In genomic region chr5:117108292-117108691, GRCm38 (mm10) we compare ENCODE assay signal across 25 mouse cellular contexts. TPM values are rescaled to one million over a fixed set of nuclear protein-coding genes. Genes with fewer than 3 reads are reported as not detected.
A peak's percentile ranks its signal among the peaks of the same experiment; 100 is the strongest.
DNase-seq lines count a peak whose midpoint lies in the region; ATAC-seq lines count a peak whose summit lies in the region.
"Had no signal": no experiment of that assay in that cellular context is flagged by ENCODE, and none has a peak within 500 bp of the region (broad histone marks: within the 10 kb centered on the region; RNA-seq: fewer than 3 reads in every experiment).

No protein-coding gene starts in this region.

- no peak overlapping the region for H3K4me2 ChIP-seq in liver, embryonic 13.5 days
- no peak overlapping the region for H3K4me2 ChIP-seq in liver, embryonic 11.5 days
- no peak overlapping the region for H3K4me2 ChIP-seq in stomach, embryonic 16.5 days (ENCODE audit: low read depth, low read length)
- H3K4me2 ChIP-seq: embryonic facial prominence, embryonic 12.5 days; forebrain, embryonic 13.5 days; forebrain, embryonic 15.5 days had no signal

- DNase-seq in cerebellum, adult 11-12 months = peak; percentile 22
- DNase-seq in cerebellum, postnatal 36 days = no peak
- no peak for DNase-seq in liver, embryonic 13.5 days
- DNase-seq in liver, embryonic 11.5 days (ENCODE audit: low spot score) = no peak
- DNase-seq in urinary bladder, adult 18-20 months (ENCODE audit: low spot score in 2 of 2) = peak; percentile 16 to 20
- DNase-seq in urinary bladder, postnatal 25 days (ENCODE audit: low spot score) = no peak
- no peak for DNase-seq in limb, embryonic 10.5 days (ENCODE audit: low spot score)
- DNase-seq: adrenal gland, adult 8-10 months; adrenal gland, postnatal 14 days; adrenal gland, postnatal 36 days; B cell, adult 2 months; cerebellum, adult 18-20 months; cerebellum, adult 9-11 months; cerebellum, postnatal 14 days; forebrain, postnatal 0 days had no signal

- H3K9me3 ChIP-seq in liver, embryonic 13.5 days (replicated peaks) = no peaks in the 10 kb centered on the region
- no peaks in the 10 kb centered on the region for H3K9me3 ChIP-seq in liver, embryonic 11.5 days (ENCODE audit: control insufficient read depth, low read length)
- H3K9me3 ChIP-seq in stomach, embryonic 16.5 days (replicated peaks; ENCODE audit: control insufficient read depth, low read length) = no peaks in the 10 kb centered on the region
- no peaks in the 10 kb centered on the region for H3K9me3 ChIP-seq in limb, embryonic 10.5 days (replicated peaks)
- H3K9me3 ChIP-seq: embryonic facial prominence, embryonic 10.5 days; embryonic facial prominence, embryonic 12.5 days; forebrain, embryonic 13.5 days; forebrain, embryonic 15.5 days; G1E had no signal

- peaks cover 96% of the 10 kb centered on the region for H3K36me3 ChIP-seq in liver, embryonic 13.5 days
- H3K36me3 ChIP-seq in liver, embryonic 11.5 days (ENCODE audit: control insufficient read depth, insufficient read depth, low read length) = peaks cover 45% of the 10 kb centered on the region
- peaks cover 33% of the 10 kb centered on the region for H3K36me3 ChIP-seq in stomach, embryonic 16.5 days (ENCODE audit: control insufficient read depth, insufficient read depth, low read length)
- H3K36me3 ChIP-seq in limb, embryonic 10.5 days = peaks cover 99% of the 10 kb centered on the region

- no peaks in the 10 kb centered on the region for H3K4me1 ChIP-seq in liver, embryonic 13.5 days (replicated peaks)
- no peaks in the 10 kb centered on the region for H3K4me1 ChIP-seq in liver, embryonic 11.5 days (replicated peaks; ENCODE audit: control insufficient read depth, insufficient read depth, low read length)
- no peaks in the 10 kb centered on the region for H3K4me1 ChIP-seq in stomach, embryonic 16.5 days (ENCODE audit: control insufficient read depth, insufficient read depth, low read length)
- no peaks in the 10 kb centered on the region for H3K4me1 ChIP-seq in limb, embryonic 10.5 days
- H3K4me1 ChIP-seq: embryonic facial prominence, embryonic 10.5 days; embryonic facial prominence, embryonic 12.5 days had no signal

- no peak overlapping the region for H3K4me3 ChIP-seq in liver, embryonic 13.5 days (replicated peaks)
- no peak overlapping the region for H3K4me3 ChIP-seq in liver, embryonic 11.5 days (ENCODE audit: low read depth, low read length)
- no peak overlapping the region for H3K4me3 ChIP-seq in stomach, embryonic 16.5 days (replicated peaks; ENCODE audit: low read length)
- no peak overlapping the region for H3K4me3 ChIP-seq in limb, embryonic 10.5 days
- H3K4me3 ChIP-seq: embryonic facial prominence, embryonic 10.5 days; embryonic facial prominence, embryonic 12.5 days; forebrain, embryonic 13.5 days; forebrain, embryonic 15.5 days had no signal

- no peak overlapping the region for H3K9ac ChIP-seq in liver, embryonic 13.5 days
- no peak overlapping the region for H3K9ac ChIP-seq in liver, embryonic 11.5 days (ENCODE audit: low read depth, low read length)
- no peak overlapping the region for H3K9ac ChIP-seq in stomach, embryonic 16.5 days (ENCODE audit: low read length)
- H3K9ac ChIP-seq: embryonic facial prominence, embryonic 12.5 days; forebrain, embryonic 13.5 days; forebrain, embryonic 15.5 days; forebrain, postnatal 0 days had no signal

- H3K27me3 ChIP-seq in liver, embryonic 13.5 days = no peaks in the 10 kb centered on the region
- H3K27me3 ChIP-seq in liver, embryonic 11.5 days (replicated peaks; ENCODE audit: control insufficient read depth, insufficient read depth, low read length) = no peaks in the 10 kb centered on the region
- no peaks in the 10 kb centered on the region for H3K27me3 ChIP-seq in stomach, embryonic 16.5 days (ENCODE audit: control insufficient read depth, insufficient read depth, low read length)
- H3K27me3 ChIP-seq in limb, embryonic 10.5 days (ENCODE audit: low read depth, poor library complexity, severe bottlenecking) = no peaks in the 10 kb centered on the region
- H3K27me3 ChIP-seq: CH12.LX; embryonic facial prominence, embryonic 12.5 days; forebrain, embryonic 13.5 days; forebrain, embryonic 15.5 days; Patski had no signal

- 88% methylated on average over 13 of the region's 13 CpGs for WGBS in liver, embryonic 13.5 days (ENCODE audit: insufficient replicate concordance)
- 95% methylated on average over 13 of the region's 13 CpGs for WGBS in liver, embryonic 11.5 days
- WGBS in stomach, embryonic 16.5 days = 91% methylated on average over 13 of the region's 13 CpGs
- WGBS in limb, embryonic 10.5 days = 95% methylated on average over 13 of the region's 13 CpGs

- H3K27ac ChIP-seq in liver, embryonic 13.5 days = no peak overlapping the region
- H3K27ac ChIP-seq in liver, embryonic 11.5 days (ENCODE audit: low read depth, low read length) = no peak overlapping the region
- no peak overlapping the region for H3K27ac ChIP-seq in stomach, embryonic 16.5 days (ENCODE audit: low read length)
- no peak overlapping the region for H3K27ac ChIP-seq in limb, embryonic 10.5 days
- H3K27ac ChIP-seq: embryonic facial prominence, embryonic 10.5 days; embryonic facial prominence, embryonic 12.5 days; forebrain, embryonic 13.5 days; forebrain, embryonic 15.5 days had no signal

- ATAC-seq in liver, embryonic 13.5 days (ENCODE audit: low read depth) = peak; percentile 32; the same call in 1 of the 2 replicates
- ATAC-seq in liver, embryonic 11.5 days (replicated peaks; ENCODE audit: low FRiP score) = no peak
- ATAC-seq in stomach, embryonic 16.5 days (ENCODE audit: insufficient read depth, low FRiP score) = 0 out of 2 replicates have a peak, but pooled peaks have one; percentile 22
- ATAC-seq: activated CD4-positive, CD25-positive, alpha-beta regulatory T cell, adult 4 months; CD4-positive, CD25-positive, alpha-beta regulatory T cell, adult 4 months; forebrain, embryonic 13.5 days; forebrain, embryonic 15.5 days; forebrain, postnatal 0 days; Patski had no signal

RNA-seq across cellular contexts. Expression of gene Suds3, which starts 7.6 kb away (rescaled TPM):
- polyA plus RNA-seq in liver, embryonic 13.5 days (2015; fragmentation: Nextera tagmentation; extraction: Ambion mirVana) = 38.1 and 43.2 TPM in 2 replicates
- 37.8 and 41.9 TPM in 2 replicates for polyA plus RNA-seq in liver, embryonic 11.5 days (2014; fragmentation: Nextera tagmentation; extraction: Ambion mirVana)
- polyA plus RNA-seq in stomach, embryonic 16.5 days (2015; fragmentation: Nextera tagmentation; extraction: Ambion mirVana) = 42.7 and 46.2 TPM in 2 replicates
- 76.9 and 80.9 TPM in 2 replicates for polyA plus RNA-seq in limb, embryonic 10.5 days (2016; fragmentation: Nextera tagmentation; extraction: Ambion mirVana)

RNA-seq across cellular contexts. Expression of gene Taok3, which starts 11.6 kb away (rescaled TPM):
- 49.3 and 56.2 TPM in 2 replicates for polyA plus RNA-seq in liver, embryonic 13.5 days (2015; fragmentation: Nextera tagmentation; extraction: Ambion mirVana)
- polyA plus RNA-seq in liver, embryonic 11.5 days (2014; fragmentation: Nextera tagmentation; extraction: Ambion mirVana) = 69.3 and 73.6 TPM in 2 replicates
- polyA plus RNA-seq in stomach, embryonic 16.5 days (2015; fragmentation: Nextera tagmentation; extraction: Ambion mirVana) = 33.1 TPM in 2 replicates
- 5.5 and 6.2 TPM in 2 replicates for polyA plus RNA-seq in limb, embryonic 10.5 days (2016; fragmentation: Nextera tagmentation; extraction: Ambion mirVana)

Comparison
In these comparisons a context has a peak if more than half of its experiments do, and no peak if none do; other contexts are left out.
1. DNase-seq: peak in cerebellum, adult 11-12 months (single experiment) and urinary bladder, adult 18-20 months (2 of 2); none in cerebellum, postnatal 36 days (0 of 2), liver, embryonic 13.5 days (single experiment), liver, embryonic 11.5 days (single experiment), urinary bladder, postnatal 25 days (single experiment) and limb, embryonic 10.5 days (single experiment).